Mouse (Mus musculus): ENCODE measurements around the gene Gba2. TPM values are rescaled to one million over a fixed set of nuclear protein-coding genes. Genes with fewer than 3 reads are reported as not detected.

Gene Gba2
- polyA plus RNA-seq, 1 experiment: 79.8 TPM

GRCm38 (mm10) chr4:43546375-43547047 is 32.2 kb downstream of the Gba2 start:
- H3K27me3 ChIP-seq (ENCODE audit: control insufficient read depth, insufficient read depth, low read length): no peaks in the 10 kb centered on the region
- no peak overlapping the region for H3K27ac ChIP-seq (ENCODE audit: insufficient read depth, low read length)
- DNase-seq: no peak
- WGBS: 59% methylated on average over 12 of the region's 12 CpGs
- no peak overlapping the region for H3K4me3 ChIP-seq (replicated peaks; ENCODE audit: insufficient read depth, low read depth, low read length)
- TF ChIP-seq POLR2A (IDR thresholded peaks at IDR 0.05; ENCODE audit: borderline replicate concordance, insufficient read depth, low read length) (no peak), CTCF (IDR thresholded peaks at IDR 0.05; ENCODE audit: borderline replicate concordance, insufficient read depth, low read depth, low read length) (no peak)
- H3K4me1 ChIP-seq (ENCODE audit: control insufficient read depth, insufficient read depth, low read length): no peaks in the 10 kb centered on the region

DNA sequence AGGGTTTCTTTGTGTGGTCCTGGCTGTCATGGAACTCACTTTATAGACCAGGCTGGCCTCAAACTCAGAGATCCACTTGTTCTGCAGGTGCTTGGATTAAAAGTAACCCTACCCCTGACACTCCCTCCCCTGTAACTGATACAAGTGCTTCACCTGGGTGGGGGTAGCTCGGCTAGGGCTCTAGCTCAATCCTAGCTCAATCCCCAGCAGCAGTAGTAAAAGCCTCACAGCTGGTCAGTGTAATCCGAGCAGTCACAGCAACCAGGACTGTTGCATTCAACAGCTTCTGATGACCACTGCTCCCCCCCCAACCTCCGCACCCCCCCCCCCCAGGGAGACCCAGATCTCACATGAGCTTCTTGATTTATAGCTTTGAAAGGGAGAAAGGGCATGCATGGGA is 36.6 kb downstream of the Gba2 start:
- H3K27me3 ChIP-seq (ENCODE audit: control insufficient read depth, insufficient read depth, low read length): no peaks in the 10 kb centered on the region
- no peak overlapping the region for H3K4me3 ChIP-seq (replicated peaks; ENCODE audit: insufficient read depth, low read depth, low read length)
- no peak overlapping the region for H3K27ac ChIP-seq (ENCODE audit: insufficient read depth, low read length)
- WGBS: 88% methylated on average over 3 of the region's 3 CpGs
- TF ChIP-seq POLR2A (IDR thresholded peaks at IDR 0.05; ENCODE audit: borderline replicate concordance, insufficient read depth, low read length) (no peak), CTCF (IDR thresholded peaks at IDR 0.05; ENCODE audit: borderline replicate concordance, insufficient read depth, low read depth, low read length) (no peak)
- no peaks in the 10 kb centered on the region for H3K4me1 ChIP-seq (ENCODE audit: control insufficient read depth, insufficient read depth, low read length)
- no peak for DNase-seq

DNA sequence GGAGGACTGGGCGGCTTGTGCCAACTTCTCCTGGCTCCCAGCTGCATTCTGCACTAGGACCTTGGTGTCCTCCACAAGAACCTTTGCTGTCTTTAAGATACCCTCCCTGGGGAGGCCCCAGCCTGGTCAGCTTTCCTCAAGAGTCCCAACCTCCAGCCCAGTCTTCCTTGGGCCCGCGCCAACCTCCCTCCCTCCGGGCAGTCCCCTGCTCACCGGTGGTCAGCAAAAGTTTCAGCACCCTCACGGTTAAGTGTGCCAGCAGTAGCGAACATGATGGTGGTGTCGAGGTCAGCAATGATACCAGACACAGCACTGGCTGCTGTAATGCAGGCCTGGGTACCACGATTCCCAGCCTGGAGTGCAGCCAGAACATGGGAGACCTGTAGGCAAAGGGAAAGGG is 42.6 kb downstream of the Gba2 start:
- no peak for TF ChIP-seq POLR2A (IDR thresholded peaks at IDR 0.05; ENCODE audit: borderline replicate concordance, insufficient read depth, low read length)
- no peak for TF ChIP-seq CTCF (IDR thresholded peaks at IDR 0.05; ENCODE audit: borderline replicate concordance, insufficient read depth, low read depth, low read length)
- Histone ChIP-seq H3K27me3 (ENCODE audit: control insufficient read depth, insufficient read depth, low read length) (no peaks in the 10 kb centered on the region), H3K27ac (ENCODE audit: insufficient read depth, low read length) (no peak overlapping the region), H3K4me1 (ENCODE audit: control insufficient read depth, insufficient read depth, low read length) (no peaks in the 10 kb centered on the region), H3K4me3 (replicated peaks; ENCODE audit: insufficient read depth, low read depth, low read length) (no peak overlapping the region)
- WGBS: 80% methylated on average over 9 of the region's 9 CpGs
- no peak for DNase-seq

DNA sequence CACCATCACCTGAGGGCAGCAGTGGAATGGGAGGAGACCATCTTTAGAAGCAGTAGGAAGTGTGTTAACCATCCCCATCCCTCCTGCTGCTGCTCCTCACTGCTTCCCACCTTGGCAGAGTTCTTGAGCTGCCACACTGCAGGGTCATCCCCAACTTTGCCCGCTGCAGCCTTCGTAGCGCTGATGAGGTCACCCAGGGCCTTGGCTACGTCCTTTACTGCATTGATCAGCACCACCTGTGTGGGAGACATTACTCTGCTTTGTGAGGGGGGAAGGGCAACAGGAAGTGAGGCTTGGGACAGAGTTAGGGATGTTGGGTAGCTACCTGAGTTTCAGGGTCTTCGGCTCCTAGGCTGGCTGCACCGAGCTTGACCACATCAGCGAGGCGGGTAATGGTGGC is 43.0 kb downstream of the Gba2 start:
- no peak for DNase-seq
- no peaks in the 10 kb centered on the region for H3K4me1 ChIP-seq (ENCODE audit: control insufficient read depth, insufficient read depth, low read length)
- TF ChIP-seq CTCF (IDR thresholded peaks at IDR 0.05; ENCODE audit: borderline replicate concordance, insufficient read depth, low read depth, low read length) (no peak), POLR2A (IDR thresholded peaks at IDR 0.05; ENCODE audit: borderline replicate concordance, insufficient read depth, low read length) (no peak)
- H3K4me3 ChIP-seq (replicated peaks; ENCODE audit: insufficient read depth, low read depth, low read length): no peak overlapping the region
- H3K27ac ChIP-seq (ENCODE audit: insufficient read depth, low read length): no peak overlapping the region
- no peaks in the 10 kb centered on the region for H3K27me3 ChIP-seq (ENCODE audit: control insufficient read depth, insufficient read depth, low read length)
- WGBS: 97% methylated on average over 8 of the region's 8 CpGs

GRCm38 (mm10) chr4:43533270-43533669 is 45.4 kb downstream of the Gba2 start:
- TF ChIP-seq POLR2A (IDR thresholded peaks at IDR 0.05; ENCODE audit: borderline replicate concordance, insufficient read depth, low read length) (no peak), CTCF (IDR thresholded peaks at IDR 0.05; ENCODE audit: borderline replicate concordance, insufficient read depth, low read depth, low read length) (no peak)
- Histone ChIP-seq H3K27me3 (ENCODE audit: control insufficient read depth, insufficient read depth, low read length) (no peaks in the 10 kb centered on the region), H3K4me3 (replicated peaks; ENCODE audit: insufficient read depth, low read depth, low read length) (no peak overlapping the region), H3K4me1 (ENCODE audit: control insufficient read depth, insufficient read depth, low read length) (no peaks in the 10 kb centered on the region), H3K27ac (ENCODE audit: insufficient read depth, low read length) (no peak overlapping the region)
- 89% methylated on average over 9 of the region's 9 CpGs for WGBS
- DNase-seq: no peak

DNA sequence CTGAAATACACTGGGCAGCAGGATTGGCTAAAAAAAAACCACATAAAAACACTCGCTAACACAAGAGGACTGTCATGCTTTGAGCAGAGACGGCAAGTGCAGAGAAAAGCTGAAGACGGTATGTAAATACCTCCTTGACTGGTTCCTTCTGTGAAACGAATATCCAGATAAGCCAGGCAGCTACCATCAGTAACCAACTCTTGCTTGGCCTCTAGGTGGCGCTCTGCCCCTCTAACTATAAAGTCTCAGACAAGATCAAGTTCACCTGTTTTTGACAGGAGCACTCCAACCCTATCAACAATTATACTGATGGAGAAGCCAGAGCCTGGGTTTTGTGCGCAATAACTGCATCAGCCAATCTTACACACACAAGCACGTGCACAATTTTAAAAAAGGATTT is 48.1 kb downstream of the Gba2 start:
- no peaks in the 10 kb centered on the region for H3K4me1 ChIP-seq (ENCODE audit: control insufficient read depth, insufficient read depth, low read length)
- DNase-seq: peak; percentile 68 to 76
- no peak overlapping the region for H3K4me3 ChIP-seq (replicated peaks; ENCODE audit: insufficient read depth, low read depth, low read length)
- no peak overlapping the region for H3K27ac ChIP-seq (ENCODE audit: insufficient read depth, low read length)
- 28% methylated on average over 7 of the region's 7 CpGs for WGBS
- TF ChIP-seq CTCF (IDR thresholded peaks at IDR 0.05; ENCODE audit: borderline replicate concordance, insufficient read depth, low read depth, low read length) (peak; percentile 75), POLR2A (IDR thresholded peaks at IDR 0.05; ENCODE audit: borderline replicate concordance, insufficient read depth, low read length) (no peak)
- H3K27me3 ChIP-seq (ENCODE audit: control insufficient read depth, insufficient read depth, low read length): no peaks in the 10 kb centered on the region

- H3K4me3 ChIP-seq (replicated peaks; ENCODE audit: insufficient read depth, low read depth, low read length): no peak overlapping the region
- TF ChIP-seq CTCF (IDR thresholded peaks at IDR 0.05; ENCODE audit: borderline replicate concordance, insufficient read depth, low read depth, low read length) (no peak), POLR2A (IDR thresholded peaks at IDR 0.05; ENCODE audit: borderline replicate concordance, insufficient read depth, low read length) (no peak)
- H3K27me3 ChIP-seq (ENCODE audit: control insufficient read depth, insufficient read depth, low read length): no peaks in the 10 kb centered on the region
- no peak for DNase-seq
- 68% methylated on average over 8 of the region's 8 CpGs for WGBS
- H3K4me1 ChIP-seq (ENCODE audit: control insufficient read depth, insufficient read depth, low read length): no peaks in the 10 kb centered on the region
- H3K27ac ChIP-seq (ENCODE audit: insufficient read depth, low read length): no peak overlapping the region
Measured at GRCm38 (mm10) chr4:43530081-43530501, 48.6 kb downstream of the Gba2 start.

GRCm38 (mm10) chr4:43528487-43528886 is 50.2 kb downstream of the Gba2 start:
- H3K27me3 ChIP-seq (ENCODE audit: control insufficient read depth, insufficient read depth, low read length): peaks cover 3% of the 10 kb centered on the region; the same call in 1 of the 2 replicates
- TF ChIP-seq CTCF (IDR thresholded peaks at IDR 0.05; ENCODE audit: borderline replicate concordance, insufficient read depth, low read depth, low read length): no peak
- TF ChIP-seq POLR2A (IDR thresholded peaks at IDR 0.05; ENCODE audit: borderline replicate concordance, insufficient read depth, low read length): no peak
- 78% methylated on average over 9 of the region's 9 CpGs for WGBS
- DNase-seq: no peak
- no peaks in the 10 kb centered on the region for H3K4me1 ChIP-seq (ENCODE audit: control insufficient read depth, insufficient read depth, low read length)
- no peak overlapping the region for H3K4me3 ChIP-seq (replicated peaks; ENCODE audit: insufficient read depth, low read depth, low read length)
- H3K27ac ChIP-seq (ENCODE audit: insufficient read depth, low read length): no peak overlapping the region

All from cerebellum, adult 2 months (tissue).